Mouse (Mus musculus) ovary, postnatal 14 days (tissue): ENCODE results near the gene Olfr1378.

ENCODE experiments used
- DNase-seq: peaks from one replicate; pipeline ENCODE4 v3.0.0; 2022; ENCODE audit warnings: low spot score

The Olfr1378 gene

DNA sequence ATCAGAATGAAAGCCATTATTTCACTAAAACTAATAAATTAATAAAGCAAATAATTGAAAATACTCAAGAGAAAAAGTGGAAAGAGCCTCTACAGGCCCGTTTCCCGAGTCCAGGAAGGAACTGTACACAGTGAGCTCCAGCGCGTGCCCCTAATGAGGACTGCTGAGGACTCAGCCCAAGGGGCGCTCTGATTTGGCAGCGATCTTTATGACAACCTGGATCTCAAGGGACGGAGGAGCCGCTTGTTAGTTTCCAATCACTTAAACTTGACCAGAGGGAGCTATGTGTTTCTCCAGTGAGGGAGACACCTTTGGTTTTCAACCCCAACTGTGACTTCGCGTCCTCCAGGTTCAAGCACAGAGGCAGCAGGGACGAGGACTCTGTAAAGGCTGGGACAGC is at the start of gene Olfr1378:
TSS of gene Olfr1378 (plus strand) at position 301 of the 400 bp plus-strand sequence.
- DNase-seq = no peak

DNA sequence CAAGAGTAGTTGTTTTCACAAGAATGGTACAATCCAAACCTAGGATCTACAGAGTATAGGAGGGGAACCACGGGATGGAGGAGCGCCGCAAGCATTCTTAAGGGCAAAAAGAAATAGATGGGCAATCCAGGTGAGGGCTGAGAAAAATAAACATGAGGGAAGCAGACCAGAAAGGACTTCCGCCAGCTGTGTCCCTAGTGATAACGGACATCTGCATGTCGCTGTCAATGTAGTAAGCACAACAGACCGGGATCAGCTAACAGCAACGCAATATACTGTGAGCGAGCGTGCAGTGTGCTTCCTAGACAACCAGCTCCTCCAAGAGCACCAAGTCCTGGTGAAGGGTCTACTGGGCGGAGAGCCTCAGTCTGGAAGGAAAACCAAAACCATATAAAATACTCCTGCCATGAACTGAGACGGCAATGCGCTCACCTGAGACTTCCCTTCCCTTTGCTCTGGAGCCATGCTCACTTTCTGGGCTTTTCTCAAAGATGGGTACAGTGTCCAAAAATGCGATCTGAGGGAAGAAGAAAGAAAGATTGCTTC is 35.8 kb upstream of the Olfr1378 start:
- DNase-seq = no peak

DNA sequence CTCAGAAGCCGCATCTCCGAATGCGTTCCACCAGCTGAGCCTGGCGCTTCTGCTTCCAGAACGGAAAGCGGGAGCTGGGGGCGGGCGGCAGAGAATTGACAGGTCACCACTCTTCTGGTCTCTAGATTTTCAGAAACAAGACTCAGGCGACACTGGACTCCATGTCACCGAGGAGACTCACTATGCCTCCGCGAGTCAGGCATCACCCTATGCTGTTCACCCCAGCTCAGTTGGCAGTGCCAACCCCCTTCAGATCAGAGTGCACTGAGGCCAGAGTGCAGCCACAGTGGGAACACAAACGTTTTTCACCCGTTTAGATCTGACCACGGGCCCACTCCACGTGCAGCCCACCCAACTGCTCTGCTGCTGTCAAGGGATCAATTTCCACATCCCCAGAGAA is 35.3 kb upstream of the Olfr1378 start:
- DNase-seq = no peak

DNA sequence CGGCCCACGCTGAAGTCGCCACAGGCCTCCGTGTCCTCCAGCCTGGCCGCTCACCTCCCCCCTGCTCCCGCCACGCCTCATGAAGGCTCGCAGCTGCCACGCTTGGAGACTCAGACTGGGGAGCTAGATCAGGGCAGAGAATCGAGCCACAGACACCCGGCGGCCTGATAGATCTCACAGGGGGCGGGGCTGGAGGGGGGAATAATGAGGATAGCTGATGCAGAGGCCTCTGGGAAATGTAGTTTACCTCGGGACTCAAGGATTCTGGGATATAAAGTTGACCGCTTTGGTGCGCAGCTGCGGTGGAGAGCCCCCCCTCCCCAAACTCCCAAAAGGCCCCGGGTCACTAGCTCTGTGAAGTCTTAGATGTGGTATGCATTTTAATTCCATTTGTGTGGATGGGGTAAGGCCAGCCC is 34.9 kb upstream of the Olfr1378 start, which contains the start of gene Zfp354b:
TSS of gene Zfp354b (minus strand) at position 183 of the 416 bp plus-strand sequence.
- DNase-seq = peak; percentile 62

DNA sequence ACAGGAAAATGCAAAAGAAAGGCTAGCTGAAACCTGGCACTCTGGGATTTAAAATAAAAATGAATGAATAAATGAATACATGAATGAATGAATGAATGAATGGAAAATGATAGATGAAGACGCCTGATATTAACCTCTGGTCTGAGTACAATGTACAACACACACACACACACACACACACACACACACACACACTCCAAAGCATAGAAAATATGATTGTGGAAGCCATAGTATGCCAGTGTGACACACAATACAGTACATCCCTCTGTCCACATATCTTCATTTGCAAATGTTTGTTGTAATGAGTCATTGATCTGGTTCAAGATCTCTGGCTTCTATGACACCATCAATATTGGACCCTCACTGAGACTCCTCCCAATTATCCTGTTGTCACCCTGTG is 34.3 kb upstream of the Olfr1378 start:
- DNase-seq = no peak

DNA sequence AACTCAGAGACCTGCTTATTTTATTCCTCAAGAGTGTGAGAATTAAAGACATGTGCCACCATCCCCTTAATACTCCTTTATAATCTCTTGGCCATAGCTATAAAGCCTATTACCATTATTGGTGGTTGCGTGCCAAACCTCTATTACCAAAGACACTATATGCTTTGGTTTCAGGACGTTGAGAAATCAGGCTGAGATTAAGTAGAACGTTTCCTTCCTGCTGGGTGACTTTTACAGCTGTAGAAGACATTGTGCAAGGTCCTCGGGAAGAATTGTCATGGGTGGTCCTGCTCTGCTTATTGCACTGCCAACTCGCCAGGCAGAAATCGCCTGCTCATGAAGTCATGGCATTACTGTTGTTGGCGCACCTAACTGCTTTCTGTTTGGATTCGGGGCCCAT is 27.9 kb upstream of the Olfr1378 start:
- no peak for DNase-seq

DNA sequence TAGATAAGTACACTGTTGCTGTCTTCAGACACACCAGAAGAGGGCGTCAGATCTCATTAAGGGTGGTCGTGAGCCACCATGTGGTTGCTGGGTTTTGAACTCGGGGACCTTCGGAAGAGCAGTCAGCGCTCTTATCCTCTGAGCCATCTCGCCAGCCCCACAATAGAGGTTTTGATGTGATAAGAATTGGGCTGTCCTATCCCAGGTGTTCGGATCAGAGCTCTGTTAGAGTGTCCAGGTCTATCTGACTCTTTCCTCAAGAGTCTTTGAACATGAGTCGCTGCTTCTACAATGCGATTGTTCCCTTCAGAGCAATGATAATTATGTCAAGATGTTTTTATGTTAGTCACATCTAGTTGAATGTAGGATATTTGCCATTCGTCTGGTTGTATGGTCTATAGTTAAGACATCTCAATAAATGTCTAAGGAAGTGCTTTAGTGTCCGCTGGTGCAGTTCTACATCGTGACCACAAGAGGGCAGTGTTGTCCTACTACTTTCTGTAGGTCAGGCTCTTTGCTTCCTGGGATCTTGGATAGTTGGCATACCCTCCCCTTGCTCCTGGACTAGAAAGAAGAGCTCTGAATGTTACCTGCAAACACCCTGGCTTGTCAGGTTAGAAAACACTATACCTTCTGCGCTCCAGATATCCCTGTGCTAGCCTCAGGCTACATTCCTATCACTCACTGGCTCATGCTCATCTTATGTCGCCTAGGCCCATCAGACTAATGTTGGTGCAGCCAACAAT is 26.5 kb upstream of the Olfr1378 start:
- DNase-seq = peak; percentile 16

DNA sequence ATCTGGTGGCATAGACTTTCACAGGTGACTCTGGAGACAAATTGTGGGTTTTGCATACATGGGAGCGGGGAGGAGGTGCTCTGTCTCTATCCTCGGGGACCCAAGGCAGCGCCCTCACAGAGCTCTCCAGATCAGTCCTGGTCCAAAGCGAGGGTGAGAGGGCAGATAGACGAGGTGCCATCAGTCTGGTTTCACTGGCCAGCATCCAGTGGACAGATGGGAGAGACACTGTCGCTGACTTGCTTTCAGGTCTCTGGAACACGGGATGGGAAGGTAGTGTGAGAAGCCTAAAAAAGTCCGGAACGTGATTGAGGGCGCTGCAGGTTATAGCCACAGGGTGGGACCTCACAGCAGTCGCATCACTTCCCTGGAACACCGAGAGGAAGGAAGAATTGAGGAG is 23.9 kb upstream of the Olfr1378 start:
- DNase-seq = no peak

DNA sequence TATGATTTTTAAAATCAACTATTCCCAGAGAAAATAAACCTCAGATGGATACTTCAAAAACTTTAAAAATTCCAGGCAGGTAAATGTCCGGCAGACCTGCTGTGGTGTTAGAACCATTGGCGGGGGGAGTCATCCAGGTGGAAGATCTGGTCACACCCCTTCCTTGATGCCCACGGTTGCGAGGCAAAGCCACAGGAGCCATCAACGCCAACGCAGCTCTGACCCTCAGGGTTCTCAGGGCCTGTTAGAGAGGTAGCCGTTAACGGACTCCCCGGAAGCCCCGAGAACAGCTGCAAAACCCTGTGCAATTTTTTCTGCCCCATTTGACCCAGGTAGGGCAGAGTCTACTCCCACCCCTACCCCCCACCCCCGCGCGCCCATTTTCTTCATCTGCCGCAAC is 22.8 kb upstream of the Olfr1378 start, which contains the start of gene 4933414I15Rik:
TSS of gene 4933414I15Rik (minus strand) at position 260 of the 400 bp plus-strand sequence.
- DNase-seq = no peak

DNA sequence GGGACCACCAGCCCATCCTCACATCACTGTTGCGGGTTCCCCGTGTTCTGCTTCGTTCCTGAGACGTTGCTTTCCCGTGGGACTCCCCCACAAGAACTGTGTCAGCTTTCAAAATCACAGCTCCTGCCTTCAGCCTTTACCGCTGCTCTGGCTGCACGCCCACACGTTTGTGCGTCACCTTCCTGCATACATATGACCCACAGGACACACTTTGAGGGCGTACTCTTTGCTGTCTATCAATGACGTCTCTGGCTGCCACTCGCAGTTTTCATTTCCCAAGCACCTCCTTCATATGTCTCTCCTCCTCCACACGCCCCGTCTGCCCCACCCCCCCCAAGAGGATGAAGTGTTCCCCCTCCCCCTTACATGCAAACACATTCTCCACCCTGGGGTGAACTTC is 14.0 kb upstream of the Olfr1378 start:
- DNase-seq = no peak

DNA sequence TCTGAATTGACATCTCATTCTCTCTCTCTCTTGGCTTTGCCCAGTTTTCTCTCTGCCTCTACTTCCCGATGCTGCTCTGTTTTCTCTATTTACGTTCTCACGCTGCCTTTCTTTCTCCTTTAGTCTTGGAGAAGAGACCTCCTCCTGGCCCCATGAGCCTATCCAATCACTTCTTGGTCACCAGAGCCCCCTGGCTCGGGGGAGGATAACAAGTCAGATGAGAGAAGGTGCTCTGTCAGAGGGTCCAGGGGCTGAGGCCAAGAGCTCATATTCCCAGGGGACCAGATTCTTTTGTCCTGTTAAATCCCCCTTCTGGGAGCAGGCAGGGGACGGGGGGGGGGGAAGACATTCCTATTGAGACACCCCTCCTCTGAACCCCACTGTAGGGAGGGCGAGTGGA is 12.7 kb upstream of the Olfr1378 start, which contains the start of gene Prop1:
TSS of gene Prop1 (minus strand) at position 101 of the 400 bp plus-strand sequence.
- no peak for DNase-seq

DNA sequence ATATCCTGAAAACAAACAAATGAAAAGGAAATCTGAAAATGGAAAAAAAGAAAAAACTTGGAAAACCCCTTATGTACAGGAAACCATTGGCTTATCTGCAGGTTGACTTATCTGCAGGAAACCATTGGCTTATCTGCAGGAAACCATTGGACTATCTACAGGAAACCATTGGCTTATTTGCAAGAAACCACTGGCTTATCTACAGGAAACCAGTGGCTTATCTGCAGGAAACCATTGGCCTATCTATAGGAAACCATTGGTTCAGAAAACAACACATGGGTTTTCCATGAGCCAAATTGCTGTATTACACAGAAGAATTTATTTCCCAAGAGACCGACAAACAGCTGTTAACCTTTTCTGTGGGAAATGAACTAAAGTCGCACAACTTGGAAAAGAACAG is 1.4 kb upstream of the Olfr1378 start:
- DNase-seq = no peak

DNA sequence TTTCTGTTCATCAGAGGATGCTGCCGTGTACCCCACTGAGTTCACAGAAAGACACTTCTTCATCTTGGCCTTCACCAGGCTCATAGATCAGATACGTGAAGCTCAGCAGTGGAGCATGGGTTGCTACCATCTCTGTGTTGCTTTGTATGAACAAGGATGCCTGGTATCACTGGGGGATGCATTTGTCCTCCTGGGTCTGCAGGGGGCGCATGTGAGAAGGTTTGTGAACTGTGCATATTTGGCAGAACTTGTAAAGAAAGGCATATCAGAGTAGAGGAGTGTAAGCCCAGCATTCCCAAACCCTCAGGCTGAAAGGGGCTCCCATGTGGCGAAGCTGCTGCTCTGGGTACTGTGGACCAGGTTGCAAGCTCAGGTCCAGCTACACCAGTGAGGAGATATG is 10.9 kb downstream of the Olfr1378 start:
- DNase-seq = no peak

DNA sequence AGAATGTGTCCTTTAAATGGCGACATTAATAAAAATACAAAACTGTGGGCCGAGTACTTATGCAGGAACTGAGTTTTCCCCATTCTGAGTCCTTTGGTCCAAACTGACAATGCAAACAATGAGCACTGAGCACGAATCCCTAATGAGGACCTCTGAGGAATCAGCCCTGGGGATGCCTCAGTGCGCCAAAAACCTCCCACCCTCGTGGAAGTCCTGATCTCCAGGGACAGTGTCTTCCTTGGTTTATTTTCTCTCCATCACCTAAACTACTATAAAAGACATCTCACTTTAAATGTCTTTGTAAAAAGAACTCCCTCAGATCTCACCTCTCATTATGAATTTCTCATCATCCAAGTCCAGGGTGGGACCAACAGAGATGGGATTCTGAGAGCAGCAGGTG is 15.3 kb downstream of the Olfr1378 start, which contains the start of gene Olfr1377:
TSS of gene Olfr1377 (plus strand) at position 301 of the 400 bp plus-strand sequence.
- DNase-seq = no peak

DNA sequence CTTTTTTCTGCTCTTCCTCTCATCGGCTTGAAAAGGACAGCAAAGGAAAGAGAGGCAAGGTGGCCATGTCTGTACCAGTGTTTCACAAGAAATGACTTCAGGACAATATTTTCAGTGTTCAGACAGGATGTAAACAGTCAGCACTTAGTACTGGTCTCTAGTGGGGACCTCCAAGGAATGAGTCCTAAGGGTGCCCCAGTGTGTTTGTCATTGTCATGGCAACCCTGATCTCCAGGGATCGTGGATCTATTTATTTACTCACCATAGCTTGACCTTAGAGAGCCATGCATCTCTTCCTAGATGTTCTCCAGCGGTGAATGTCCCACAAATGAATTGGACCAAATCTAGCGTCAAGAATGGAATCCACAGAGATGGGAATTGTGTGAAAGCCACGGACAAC is 37.0 kb downstream of the Olfr1378 start, which contains the start of gene Olfr51:
TSS of gene Olfr51 (plus strand) at position 301 of the 400 bp plus-strand sequence.
- DNase-seq = no peak

DNA sequence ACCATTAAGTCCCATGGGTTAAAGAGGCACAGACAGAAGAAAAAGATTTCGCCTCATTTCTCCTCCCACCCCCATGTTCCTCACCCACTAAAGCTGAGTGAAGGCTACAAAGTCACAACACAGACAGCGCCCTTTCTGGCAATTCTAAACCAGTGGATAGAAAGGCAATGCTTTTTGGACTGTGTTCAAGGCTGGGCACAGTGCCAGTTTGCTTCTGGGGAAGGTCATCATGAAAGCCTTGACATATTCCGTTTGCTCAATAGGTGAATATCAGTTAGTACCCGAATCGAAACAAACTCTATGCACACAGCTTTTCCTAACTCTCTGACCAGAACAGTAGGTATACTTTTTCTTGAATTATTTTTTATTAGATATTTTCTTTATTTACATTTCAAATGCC is 45.5 kb downstream of the Olfr1378 start:
- DNase-seq = peak; percentile 49

DNA sequence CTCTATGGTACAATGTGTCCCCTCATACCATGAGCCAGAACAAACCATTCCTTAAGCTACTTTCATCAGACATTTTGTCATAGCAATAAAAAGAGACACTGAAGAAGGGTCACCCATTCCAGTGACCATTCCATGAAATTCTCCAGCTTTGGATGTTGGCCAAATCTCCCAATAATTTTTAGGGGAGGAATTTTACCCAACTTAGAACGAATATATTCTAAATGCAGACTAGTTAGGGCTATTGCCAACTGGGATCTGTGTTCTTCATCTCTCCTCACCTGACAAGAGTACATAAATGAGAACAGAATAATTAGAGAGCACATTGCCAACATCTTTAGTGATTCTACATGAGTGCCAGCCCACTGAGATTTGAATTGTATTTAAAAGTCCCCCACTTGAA is 47.6 kb downstream of the Olfr1378 start, which contains the start of gene Olfr54:
TSS of gene Olfr54 (plus strand) at position 301 of the 400 bp plus-strand sequence.
- no peak for DNase-seq

DNA sequence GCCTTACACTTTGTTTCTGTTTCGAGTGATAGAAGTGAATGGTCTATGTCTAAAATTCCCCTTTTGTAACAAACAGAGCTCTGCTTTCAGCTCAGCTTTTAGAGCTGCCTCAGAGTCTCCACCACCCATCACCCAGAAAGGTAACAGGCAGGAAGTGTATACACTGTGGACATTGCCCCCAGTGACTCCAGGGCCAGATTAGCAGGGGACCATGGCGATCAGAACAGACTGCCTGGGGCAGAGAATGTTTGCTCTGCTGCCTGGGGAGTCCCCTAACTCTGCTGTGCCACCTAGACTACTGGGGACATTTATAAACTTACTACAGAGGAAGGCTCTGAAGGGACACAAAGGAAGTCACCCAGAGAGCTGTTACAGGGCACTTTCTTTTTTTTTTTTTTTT is 50.0 kb downstream of the Olfr1378 start:
- no peak for DNase-seq
